Mouse (Mus musculus): ENCODE data around the gene Hspa8. TPM values are rescaled to one million over a fixed set of nuclear protein-coding genes. Genes with fewer than 3 reads are reported as not detected.
A peak's percentile ranks its signal among the peaks of the same experiment; 100 is the strongest.
"Not testable (repeated sequence)": the region's sequence is repeated elsewhere in the genome, so short reads cannot be mapped to it uniquely, and the experiment has no call there.

Gene Hspa8
- polyA plus RNA-seq, 1 experiment from 2014 or later: 2,252 TPM

DNA sequence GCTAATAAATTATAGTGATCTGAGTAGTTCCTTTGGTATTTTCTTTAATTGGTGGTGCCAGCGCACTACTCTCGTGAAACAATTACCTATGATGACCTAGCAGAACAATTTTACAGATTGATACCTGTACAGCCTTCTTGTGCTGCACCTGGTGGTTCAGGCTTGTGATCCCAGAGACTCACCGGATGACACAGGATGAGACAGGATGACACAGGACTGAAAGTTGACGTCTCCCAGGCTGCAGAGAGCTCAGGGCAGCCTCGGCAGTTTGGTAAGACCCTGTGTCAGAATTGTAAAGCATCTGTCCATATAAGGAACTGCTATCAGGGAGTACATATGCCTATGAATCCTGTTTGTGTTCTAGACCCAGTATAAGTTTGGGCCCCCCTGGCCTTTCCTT, 5.9 kb upstream of the Hspa8 start:
- ATAC-seq (ENCODE audit: insufficient read depth, low FRiP score): no peak

DNA sequence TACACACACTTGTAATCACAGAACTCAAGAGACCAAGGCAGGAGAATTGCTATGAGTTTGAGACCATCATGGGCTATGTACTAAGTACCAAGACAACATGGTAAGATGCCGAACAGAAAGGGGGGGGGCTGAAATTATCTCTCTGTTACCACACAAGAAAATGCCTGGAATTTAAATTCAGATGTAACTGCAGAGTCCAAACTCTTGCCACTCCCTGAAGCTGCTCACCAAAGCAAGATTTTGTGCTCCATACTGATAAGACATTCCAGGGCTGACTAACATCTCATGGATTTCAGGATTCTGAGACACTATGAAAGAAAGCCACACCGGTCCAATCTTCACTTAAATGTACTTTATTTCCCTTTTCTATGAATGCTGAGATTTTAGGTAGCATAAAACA, 5.2 kb upstream of the Hspa8 start:
- ATAC-seq (ENCODE audit: insufficient read depth, low FRiP score): no peak
- H3K9me3 ChIP-seq (replicated peaks; ENCODE audit: control insufficient read depth, low read length): no peaks in the 10 kb centered on the region
- H3K4me1 ChIP-seq (ENCODE audit: control insufficient read depth, insufficient read depth, low read length): peaks cover 5% of the 10 kb centered on the region; the same call in 1 of the 2 replicates
- 59% methylated on average over 2 of the region's 2 CpGs for WGBS
- H3K36me3 ChIP-seq (ENCODE audit: control insufficient read depth, insufficient read depth, low read length): no peaks in the 10 kb centered on the region
- no peak overlapping the region for H3K4me3 ChIP-seq (replicated peaks; ENCODE audit: low read length)
- no peak overlapping the region for H3K27ac ChIP-seq (ENCODE audit: low read length)
- no peak overlapping the region for H3K9ac ChIP-seq (ENCODE audit: low read length)
- H3K4me2 ChIP-seq (ENCODE audit: low read depth, low read length): no peak overlapping the region
- H3K27me3 ChIP-seq (ENCODE audit: control insufficient read depth, insufficient read depth, low read length): no peaks in the 10 kb centered on the region

More for the DNA sequence above, 5.9 kb upstream of the Hspa8 start:
- 57% methylated on average over 5 of the region's 5 CpGs for WGBS
- Histone ChIP-seq H3K4me3 (replicated peaks; ENCODE audit: low read length) (no peak overlapping the region), H3K36me3 (ENCODE audit: control insufficient read depth, insufficient read depth, low read length) (no peaks in the 10 kb centered on the region), H3K27ac (ENCODE audit: low read length) (no peak overlapping the region), H3K4me2 (ENCODE audit: low read depth, low read length) (no peak overlapping the region), H3K27me3 (ENCODE audit: control insufficient read depth, insufficient read depth, low read length) (no peaks in the 10 kb centered on the region), H3K9me3 (replicated peaks; ENCODE audit: control insufficient read depth, low read length) (no peaks in the 10 kb centered on the region), H3K4me1 (ENCODE audit: control insufficient read depth, insufficient read depth, low read length) (peaks cover 5% of the 10 kb centered on the region; the same call in 1 of the 2 replicates), H3K9ac (ENCODE audit: low read length) (no peak overlapping the region)

DNA sequence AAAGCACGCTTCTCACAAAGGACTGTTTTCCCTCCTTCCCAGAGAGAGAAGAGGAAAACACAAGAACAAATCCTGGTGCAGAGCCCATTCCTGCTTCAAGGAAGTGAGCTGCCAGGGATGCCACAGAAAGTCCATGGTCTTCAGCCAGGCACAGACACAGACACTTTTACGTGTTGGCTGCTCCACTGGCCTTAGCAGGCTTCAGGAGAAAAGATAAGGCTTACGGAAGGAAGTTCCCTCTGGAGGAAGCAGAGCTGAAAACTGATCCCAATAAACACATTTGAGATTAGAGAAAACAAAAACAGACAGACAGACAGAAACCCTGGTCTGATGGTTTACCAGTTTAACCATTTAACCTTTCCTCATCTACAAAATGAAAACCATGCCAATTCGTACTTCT, 4.7 kb upstream of the Hspa8 start:
- Histone ChIP-seq H3K27me3 (ENCODE audit: control insufficient read depth, insufficient read depth, low read length) (no peaks in the 10 kb centered on the region), H3K9ac (ENCODE audit: low read length) (no peak overlapping the region), H3K27ac (ENCODE audit: low read length) (no peak overlapping the region), H3K9me3 (replicated peaks; ENCODE audit: control insufficient read depth, low read length) (no peaks in the 10 kb centered on the region), H3K4me3 (replicated peaks; ENCODE audit: low read length) (no peak overlapping the region), H3K4me2 (ENCODE audit: low read depth, low read length) (no peak overlapping the region), H3K4me1 (ENCODE audit: control insufficient read depth, insufficient read depth, low read length) (peaks cover 5% of the 10 kb centered on the region; the same call in 1 of the 2 replicates), H3K36me3 (ENCODE audit: control insufficient read depth, insufficient read depth, low read length) (no peaks in the 10 kb centered on the region)
- ATAC-seq (ENCODE audit: insufficient read depth, low FRiP score): no peak
- WGBS: 63% methylated on average over 4 of the region's 4 CpGs

DNA sequence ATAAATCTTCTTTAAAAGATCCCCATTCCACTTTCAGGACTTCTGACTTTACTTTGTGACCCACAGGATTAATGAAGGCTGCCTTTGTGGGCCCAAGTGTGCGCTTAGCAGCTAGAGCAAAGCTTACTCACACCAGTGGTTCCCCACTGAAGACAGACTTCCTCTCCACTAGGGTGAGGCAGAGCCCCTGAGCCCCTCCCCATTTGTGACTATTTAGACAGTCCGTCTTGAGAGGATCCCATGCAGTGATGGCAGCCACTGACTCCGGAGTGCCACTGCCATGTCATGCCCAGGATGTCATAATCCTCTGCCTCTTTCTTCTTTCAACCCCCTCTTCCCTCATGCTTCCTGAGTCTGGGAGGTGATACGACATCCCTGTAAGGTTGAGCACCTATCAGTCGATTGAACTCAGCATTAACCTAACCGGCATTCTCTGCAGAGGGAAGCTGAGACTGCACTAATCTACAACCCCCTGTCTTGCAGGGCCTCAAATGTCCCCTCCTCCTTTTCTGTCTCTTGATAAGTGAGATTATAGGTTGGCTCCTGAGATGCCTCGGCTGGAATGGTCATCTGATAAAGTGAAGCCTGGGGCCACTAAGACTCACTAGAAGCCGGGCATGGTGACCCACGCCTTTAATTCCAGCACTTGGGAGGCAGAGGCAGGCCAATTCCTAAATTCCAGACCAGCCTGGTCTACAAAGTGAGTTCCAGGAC, 2.4 kb upstream of the Hspa8 start:
- H3K36me3 ChIP-seq (ENCODE audit: control insufficient read depth, insufficient read depth, low read length): peaks cover 3% of the 10 kb centered on the region; the same call in 1 of the 2 replicates
- H3K9ac ChIP-seq (ENCODE audit: low read length): no peak overlapping the region; the same call in 1 of the 2 replicates
- H3K27me3 ChIP-seq (ENCODE audit: control insufficient read depth, insufficient read depth, low read length): no peaks in the 10 kb centered on the region
- no peak overlapping the region for H3K4me2 ChIP-seq (ENCODE audit: low read depth, low read length)
- peak overlapping the region; percentile 98 for H3K27ac ChIP-seq (ENCODE audit: low read length)
- no peaks in the 10 kb centered on the region for H3K9me3 ChIP-seq (replicated peaks; ENCODE audit: control insufficient read depth, low read length)
- 70% methylated on average over 9 of the region's 9 CpGs for WGBS
- H3K4me1 ChIP-seq (ENCODE audit: control insufficient read depth, insufficient read depth, low read length): peaks cover 7% of the 10 kb centered on the region
- no peak for ATAC-seq (ENCODE audit: insufficient read depth, low FRiP score)
- H3K4me3 ChIP-seq (replicated peaks; ENCODE audit: low read length): no peak overlapping the region

DNA sequence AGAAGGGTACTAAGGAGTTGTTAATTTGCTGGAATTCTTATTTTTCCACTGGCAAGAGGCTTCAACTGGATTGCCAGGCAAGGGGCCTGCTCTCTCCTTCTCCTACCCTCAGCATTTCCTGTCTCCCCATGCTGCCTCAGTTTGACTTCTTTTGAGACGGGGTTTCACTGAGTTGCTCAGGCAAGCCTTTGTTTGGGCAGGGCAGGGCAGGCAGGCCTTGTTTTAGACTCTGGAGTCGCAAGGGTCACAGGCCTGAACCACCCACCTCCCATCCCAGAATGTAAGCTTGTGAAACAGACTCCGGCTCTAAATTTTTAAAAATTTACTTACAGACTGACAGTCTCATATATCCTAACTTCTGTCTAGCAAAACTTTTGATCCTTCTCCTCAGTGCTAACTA, 1.7 kb upstream of the Hspa8 start:
- peaks cover 7% of the 10 kb centered on the region; the same call in 1 of the 2 replicates for H3K36me3 ChIP-seq (ENCODE audit: control insufficient read depth, insufficient read depth, low read length)
- H3K4me1 ChIP-seq (ENCODE audit: control insufficient read depth, insufficient read depth, low read length): peaks cover 12% of the 10 kb centered on the region
- WGBS: 30% methylated on average over 3 of the region's 3 CpGs
- no peaks in the 10 kb centered on the region for H3K9me3 ChIP-seq (replicated peaks; ENCODE audit: control insufficient read depth, low read length)
- H3K27me3 ChIP-seq (ENCODE audit: control insufficient read depth, insufficient read depth, low read length): no peaks in the 10 kb centered on the region
- no peak for ATAC-seq (ENCODE audit: insufficient read depth, low FRiP score)
- peak overlapping the region; percentile 69 for H3K4me2 ChIP-seq (ENCODE audit: low read depth, low read length)
- H3K9ac ChIP-seq (ENCODE audit: low read length): peak overlapping the region; percentile 57
- no peak overlapping the region; the same call in 1 of the 2 replicates for H3K4me3 ChIP-seq (replicated peaks; ENCODE audit: low read length)
- peak overlapping the region; percentile 98 for H3K27ac ChIP-seq (ENCODE audit: low read length)

DNA sequence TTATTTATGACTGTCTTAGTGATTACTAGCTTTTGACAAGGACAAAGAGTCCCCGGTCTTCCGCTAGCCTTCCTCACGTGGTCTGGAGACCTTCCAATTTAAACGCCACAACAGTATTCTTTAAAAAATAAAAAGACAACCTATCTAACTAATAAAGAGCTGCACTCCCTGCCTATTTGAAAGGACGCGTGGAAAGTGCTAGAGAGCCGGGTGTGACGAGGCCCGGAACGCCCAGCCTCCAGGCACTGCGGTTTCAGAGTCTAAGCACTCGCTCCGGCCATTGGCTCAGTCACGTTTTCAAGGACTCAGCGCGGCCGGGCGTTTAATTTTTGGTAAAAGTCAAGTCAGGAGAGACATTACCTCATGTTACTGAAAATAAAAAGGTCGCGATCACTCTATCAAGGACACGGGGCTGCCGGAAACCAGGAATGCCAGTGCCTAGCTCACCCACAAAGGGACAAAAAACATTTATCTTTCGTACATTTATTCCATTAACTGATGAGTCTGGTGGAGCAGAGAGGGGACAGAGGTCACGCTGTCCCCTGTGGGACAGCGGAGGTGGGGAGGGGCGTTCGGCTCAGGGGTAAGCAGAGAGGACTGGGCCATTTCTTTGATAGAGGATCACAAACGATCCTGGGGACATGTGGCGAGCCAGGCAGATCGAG, 815 bp upstream of the Hspa8 start:
- H3K27ac ChIP-seq (ENCODE audit: low read length): peak overlapping the region; percentile 98
- WGBS: 2% methylated on average over 30 of the region's 30 CpGs
- H3K36me3 ChIP-seq (ENCODE audit: control insufficient read depth, insufficient read depth, low read length): peaks cover 7% of the 10 kb centered on the region; the same call in 1 of the 2 replicates
- H3K27me3 ChIP-seq (ENCODE audit: control insufficient read depth, insufficient read depth, low read length): no peaks in the 10 kb centered on the region
- H3K4me2 ChIP-seq (ENCODE audit: low read depth, low read length): peak overlapping the region; percentile 69
- peak overlapping the region; percentile 57 for H3K4me3 ChIP-seq (replicated peaks; ENCODE audit: low read length)
- ATAC-seq (ENCODE audit: insufficient read depth, low FRiP score): no peak; the same call in 1 of the 2 replicates
- peaks cover 12% of the 10 kb centered on the region for H3K4me1 ChIP-seq (ENCODE audit: control insufficient read depth, insufficient read depth, low read length)
- no peaks in the 10 kb centered on the region for H3K9me3 ChIP-seq (replicated peaks; ENCODE audit: control insufficient read depth, low read length)
- H3K9ac ChIP-seq (ENCODE audit: low read length): peak overlapping the region; percentile 79

DNA sequence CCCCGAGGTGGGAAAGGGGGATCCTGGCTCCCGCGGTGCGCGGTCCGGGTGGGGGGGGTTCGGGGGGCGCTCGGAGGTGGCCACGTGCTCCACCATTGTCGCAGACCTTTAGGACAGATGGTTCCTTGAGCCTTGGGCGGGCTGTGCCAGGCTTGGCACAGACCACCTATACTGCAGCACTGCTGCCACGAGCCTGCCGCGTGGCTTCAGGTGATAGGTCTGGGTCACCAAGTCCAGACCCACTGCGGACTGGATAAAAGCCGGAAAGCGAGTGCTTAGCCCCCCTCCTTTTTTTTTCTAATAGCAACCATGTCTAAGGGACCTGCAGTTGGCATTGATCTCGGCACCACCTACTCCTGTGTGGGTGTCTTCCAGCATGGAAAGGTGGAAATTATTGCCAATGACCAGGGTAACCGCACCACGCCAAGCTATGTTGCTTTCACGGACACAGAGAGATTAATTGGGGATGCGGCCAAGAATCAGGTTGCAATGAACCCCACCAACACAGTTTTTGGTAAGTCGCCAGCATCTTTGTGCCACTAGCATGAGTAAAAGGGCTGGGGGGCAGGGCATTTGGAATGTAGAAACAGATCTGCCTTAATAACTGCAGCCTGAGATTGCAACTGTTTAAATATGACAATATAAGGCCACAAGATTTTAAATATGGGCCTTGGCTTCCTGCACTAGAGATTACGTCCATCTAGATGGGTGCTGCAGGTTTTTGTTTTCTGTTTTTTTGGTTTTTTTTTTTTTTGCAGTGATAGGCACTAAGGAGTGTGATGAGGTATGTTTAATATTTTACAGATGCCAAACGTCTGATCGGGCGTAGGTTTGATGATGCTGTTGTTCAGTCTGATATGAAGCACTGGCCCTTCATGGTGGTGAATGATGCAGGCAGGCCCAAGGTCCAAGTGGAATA, 1.1 kb downstream of the Hspa8 start:
- Histone ChIP-seq H3K36me3 (ENCODE audit: control insufficient read depth, insufficient read depth, low read length) (peaks cover 23% of the 10 kb centered on the region), H3K9ac (ENCODE audit: low read length) (peak overlapping the region; percentile 95), H3K4me2 (ENCODE audit: low read depth, low read length) (peak overlapping the region; percentile 77), H3K4me1 (ENCODE audit: control insufficient read depth, insufficient read depth, low read length) (peaks cover 27% of the 10 kb centered on the region), H3K4me3 (replicated peaks; ENCODE audit: low read length) (peak overlapping the region; percentile 91), H3K27ac (ENCODE audit: low read length) (peak overlapping the region; percentile 94)
- under 1% methylated on average over 28 of the region's 28 CpGs for WGBS
- not testable (repeated sequence) for ATAC-seq (ENCODE audit: insufficient read depth, low FRiP score); H3K9me3 ChIP-seq (replicated peaks; ENCODE audit: control insufficient read depth, low read length); H3K27me3 ChIP-seq (ENCODE audit: control insufficient read depth, insufficient read depth, low read length)

DNA sequence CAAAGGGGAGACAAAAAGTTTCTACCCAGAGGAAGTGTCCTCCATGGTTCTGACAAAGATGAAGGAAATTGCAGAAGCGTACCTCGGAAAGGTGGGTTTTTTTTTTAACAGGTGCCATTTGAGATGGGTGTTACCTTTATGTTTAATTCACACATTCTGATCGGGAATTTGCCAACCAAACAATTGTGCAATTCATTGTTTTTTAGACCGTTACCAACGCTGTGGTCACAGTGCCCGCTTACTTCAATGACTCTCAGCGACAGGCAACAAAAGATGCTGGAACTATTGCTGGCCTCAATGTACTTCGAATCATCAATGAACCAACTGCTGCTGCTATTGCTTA, 1.7 kb downstream of the Hspa8 start:
- peak overlapping the region; percentile 91 for H3K4me3 ChIP-seq (replicated peaks; ENCODE audit: low read length)
- peak overlapping the region; percentile 77 for H3K4me2 ChIP-seq (ENCODE audit: low read depth, low read length)
- H3K36me3 ChIP-seq (ENCODE audit: control insufficient read depth, insufficient read depth, low read length): peaks cover 24% of the 10 kb centered on the region
- not testable (repeated sequence) for H3K27me3 ChIP-seq (ENCODE audit: control insufficient read depth, insufficient read depth, low read length); H3K27ac ChIP-seq (ENCODE audit: low read length); H3K9me3 ChIP-seq (replicated peaks; ENCODE audit: control insufficient read depth, low read length); ATAC-seq (ENCODE audit: insufficient read depth, low FRiP score)
- H3K9ac ChIP-seq (ENCODE audit: low read length): peak overlapping the region; percentile 95
- 4% methylated on average over 8 of the region's 8 CpGs for WGBS
- peaks cover 32% of the 10 kb centered on the region for H3K4me1 ChIP-seq (ENCODE audit: control insufficient read depth, insufficient read depth, low read length)
